In genomic region chr15:99834681-99835080, GRCm38 (mm10) we compare ENCODE assay signal across 22 mouse cellular contexts. TPM values are rescaled to one million over a fixed set of nuclear protein-coding genes. Genes with fewer than 3 reads are reported as not detected.
DNase-seq lines count a peak whose midpoint lies in the region; ATAC-seq and TF ChIP-seq lines count a peak whose summit lies in the region.
"Had no signal": no experiment of that assay in that cellular context is flagged by ENCODE, and none has a peak within 500 bp of the region (broad histone marks: within the 10 kb centered on the region; RNA-seq: fewer than 3 reads in every experiment).

No protein-coding gene starts in this region.

- H3K36me3 ChIP-seq in C2C12 (ENCODE audit: control insufficient read depth, insufficient read depth): no peaks in the 10 kb centered on the region
- H3K36me3 ChIP-seq in intestine, postnatal 0 days (ENCODE audit: control insufficient read depth, insufficient read depth): peaks cover 5% of the 10 kb centered on the region
- peaks cover 47% of the 10 kb centered on the region for H3K36me3 ChIP-seq in small intestine, adult 2 months (ENCODE audit: control insufficient read depth, insufficient read depth, low read length)
- H3K36me3 ChIP-seq in forebrain, postnatal 0 days (ENCODE audit: insufficient read depth): no peaks in the 10 kb centered on the region
- H3K36me3 ChIP-seq: forebrain, embryonic 10.5 days; G1E; hindbrain, embryonic 10.5 days; midbrain, embryonic 15.5 days had no signal

- no peak for ATAC-seq in intestine, postnatal 0 days
- no peak for ATAC-seq in forebrain, postnatal 0 days
- ATAC-seq: activated CD4-positive, CD25-positive, alpha-beta regulatory T cell, adult 4 months; hindbrain, postnatal 0 days; midbrain, embryonic 15.5 days had no signal

- peak overlapping the region; percentile 58 for H3K27ac ChIP-seq in gastrocnemius, adult 2 months
- peak overlapping the region; percentile 86 for H3K27ac ChIP-seq in intestine, postnatal 0 days (ENCODE audit: low read depth, low read length)
- H3K27ac ChIP-seq in small intestine, adult 2 months (ENCODE audit: insufficient read depth, low read depth, low read length): peak overlapping the region; percentile 90
- H3K27ac ChIP-seq in forebrain, postnatal 0 days (ENCODE audit: low read depth, low read length): no peak overlapping the region
- H3K27ac ChIP-seq: hindbrain, embryonic 10.5 days; hindbrain, postnatal 0 days; liver, embryonic 14.5 days; midbrain, embryonic 15.5 days had no signal

- intact Hi-C loops in gastrocnemius, adult 2 months (cut with DNase I): no loop called here

- no peak overlapping the region for H3K4me3 ChIP-seq in gastrocnemius, adult 2 months
- H3K4me3 ChIP-seq in C2C12 (ENCODE audit: insufficient read depth, poor library complexity, severe bottlenecking): no peak overlapping the region
- H3K4me3 ChIP-seq in intestine, postnatal 0 days (ENCODE audit: low read depth, low read length): no peak overlapping the region
- no peak overlapping the region for H3K4me3 ChIP-seq in small intestine, adult 2 months (ENCODE audit: low read depth, low read length)
- H3K4me3 ChIP-seq in forebrain, postnatal 0 days (ENCODE audit: low read depth, low read length): no peak overlapping the region
- H3K4me3 ChIP-seq: forebrain, embryonic 10.5 days; hindbrain, embryonic 10.5 days; megakaryocyte, embryonic 14.5 days; midbrain, embryonic 15.5 days had no signal

- WGBS in intestine, postnatal 0 days: 55% methylated on average over 3 of the region's 3 CpGs
- 49% methylated on average over 3 of the region's 3 CpGs for WGBS in small intestine, adult 2 months
- WGBS in forebrain, postnatal 0 days: 93% methylated on average over 3 of the region's 3 CpGs

- no peak for TF ChIP-seq POLR2A in small intestine, adult 2 months (IDR thresholded peaks at IDR 0.05; ENCODE audit: low read depth, low read length)

- H3K4me1 ChIP-seq in intestine, postnatal 0 days (replicated peaks; ENCODE audit: control insufficient read depth, insufficient read depth, low read length): no peaks in the 10 kb centered on the region
- H3K4me1 ChIP-seq in small intestine, adult 2 months (ENCODE audit: control insufficient read depth, insufficient read depth, insufficient read length, low read length): peaks cover 38% of the 10 kb centered on the region; the same call in 1 of the 2 replicates
- no peaks in the 10 kb centered on the region for H3K4me1 ChIP-seq in forebrain, postnatal 0 days (ENCODE audit: insufficient read depth)
- H3K4me1 ChIP-seq: megakaryocyte, embryonic 14.5 days; midbrain, embryonic 15.5 days had no signal

- H3K79me3 ChIP-seq in C2C12 (ENCODE audit: low read depth): no peaks in the 10 kb centered on the region

- DNase-seq in gastrocnemius, adult 2 months: no peak
- DNase-seq in gastrocnemius, adult 18-20 months (ENCODE audit: low spot score): no peak
- DNase-seq in frontal cortex, postnatal 10 days (ENCODE audit: low spot score in 2 of 2): no peak
- no peak for DNase-seq in forebrain, postnatal 0 days
- DNase-seq: adrenal gland, postnatal 14 days; cerebellum, adult 11 months; cerebellum, postnatal 14 days; gastrocnemius, postnatal 36 days; lung, postnatal 14 days; right cerebral cortex, postnatal 14 days; thymus, postnatal 25 days had no signal

- H3K27me3 ChIP-seq in C2C12 (ENCODE audit: control insufficient read depth, insufficient read depth, insufficient read length): no peaks in the 10 kb centered on the region
- no peaks in the 10 kb centered on the region for H3K27me3 ChIP-seq in intestine, postnatal 0 days (replicated peaks; ENCODE audit: control insufficient read depth, insufficient read depth, low read length)
- H3K27me3 ChIP-seq in small intestine, adult 2 months (ENCODE audit: control insufficient read depth, insufficient read depth, low read length): no peaks in the 10 kb centered on the region
- H3K27me3 ChIP-seq in forebrain, postnatal 0 days (ENCODE audit: insufficient read depth, low read length): no peaks in the 10 kb centered on the region
- H3K27me3 ChIP-seq: midbrain, embryonic 15.5 days had no signal

- no peaks in the 10 kb centered on the region for H3K9me3 ChIP-seq in intestine, postnatal 0 days (ENCODE audit: control insufficient read depth)
- H3K9me3 ChIP-seq in forebrain, postnatal 0 days (ENCODE audit: low read length): no peaks in the 10 kb centered on the region
- H3K9me3 ChIP-seq: forebrain, embryonic 10.5 days; G1E; hindbrain, embryonic 10.5 days; midbrain, embryonic 15.5 days had no signal

- H3ac ChIP-seq in C2C12 (ENCODE audit: control insufficient read depth, insufficient read length, low read depth): no peak overlapping the region

- H3K4me2 ChIP-seq in intestine, postnatal 0 days (replicated peaks; ENCODE audit: low read depth): no peak overlapping the region
- H3K4me2 ChIP-seq in forebrain, postnatal 0 days (ENCODE audit: low read depth): no peak overlapping the region
- H3K4me2 ChIP-seq: midbrain, embryonic 15.5 days had no signal

- no peaks in the 10 kb centered on the region for H3K79me2 ChIP-seq in C2C12 (ENCODE audit: control insufficient read depth, insufficient read depth)

- no peak overlapping the region for H3K9ac ChIP-seq in intestine, postnatal 0 days (ENCODE audit: low read depth, low read length)
- H3K9ac ChIP-seq in forebrain, postnatal 0 days: no peak overlapping the region
- H3K9ac ChIP-seq: liver, embryonic 14.5 days; midbrain, embryonic 15.5 days had no signal

- no peak for TF ChIP-seq CTCF in gastrocnemius, adult 2 months (IDR thresholded peaks at IDR 0.05)
- TF ChIP-seq CTCF in C2C12 (IDR thresholded peaks at IDR 0.05; ENCODE audit: control insufficient read depth, insufficient read depth, insufficient read length): no peak
- no peak for TF ChIP-seq CTCF in intestine, postnatal 0 days (IDR thresholded peaks at IDR 0.05; ENCODE audit: low read depth)
- TF ChIP-seq CTCF in small intestine, adult 2 months (IDR thresholded peaks at IDR 0.05; ENCODE audit: extremely low read depth, insufficient read length, insufficient replicate concordance, low read depth, low read length): no peak
- TF ChIP-seq CTCF in forebrain, postnatal 0 days (IDR thresholded peaks at IDR 0.05; ENCODE audit: low read depth): no peak

TF ChIP-seq in C2C12, 6 proteins besides CTCF, POLR2A, EP300 and RAD21:
- peak; percentile 84 for TF ChIP-seq MYOD1 (IDR thresholded peaks at IDR 0.05; ENCODE audit: control insufficient read depth, insufficient read length, low read depth)
- no peak for TF ChIP-seq MYOG (IDR thresholded peaks at IDR 0.05; ENCODE audit: control insufficient read depth, extremely low read depth, insufficient read length)

RNA-seq across cellular contexts. Expression of gene Lima1, which starts 40.6 kb away (rescaled TPM):
- 1 to 10 TPM; 7.9 to 9.8 TPM for total RNA-seq in gastrocnemius, adult 2 months (2021)
- 10 to 100 TPM in 1 of 2 experiments, 1 to 10 TPM in 1; 5.6 to 11.2 TPM for total RNA-seq in gastrocnemius, adult 18-20 months (2021)
- polyA plus RNA-seq in C2C12 (2012; fragmentation: generic; extraction: Trizol): 130 TPM
- 64.3 and 78.9 TPM in 2 replicates for polyA plus RNA-seq in intestine, postnatal 0 days (2015; fragmentation: Nextera tagmentation; extraction: Ambion mirVana)
- polyA plus RNA-seq in small intestine, adult 2 months (2012; rRNA removed): 26.1 and 47.7 TPM in 2 replicates
- 9.7 and 12.5 TPM in 2 replicates for total RNA-seq in forebrain, postnatal 0 days (2014; rRNA removed)
- 8.5 and 11.8 TPM in 2 replicates for polyA plus RNA-seq in forebrain, postnatal 0 days (2015; fragmentation: Nextera tagmentation; extraction: Ambion mirVana)
